Mouse (Mus musculus) bone marrow, adult 2 months (tissue): Measurements from ENCODE around the gene Ttll1.

Experiments
- CTCF ChIP-seq: fragments of 200-500 bp; IDR thresholded peaks from 2 replicates; pipeline ENCODE4 v1.5.1; 2011; ENCODE audit warnings: low read length, control low read depth; ENCODE audit not compliant: control insufficient read depth, insufficient read depth
- POLR2A ChIP-seq: fragments of 200-500 bp; IDR thresholded peaks from 2 replicates; pipeline ENCODE4 v1.6.1; 2011; ENCODE audit warnings: low read depth, mild to moderate bottlenecking, control low read depth, low read length, borderline replicate concordance; ENCODE audit not compliant: control insufficient read depth

DNA sequence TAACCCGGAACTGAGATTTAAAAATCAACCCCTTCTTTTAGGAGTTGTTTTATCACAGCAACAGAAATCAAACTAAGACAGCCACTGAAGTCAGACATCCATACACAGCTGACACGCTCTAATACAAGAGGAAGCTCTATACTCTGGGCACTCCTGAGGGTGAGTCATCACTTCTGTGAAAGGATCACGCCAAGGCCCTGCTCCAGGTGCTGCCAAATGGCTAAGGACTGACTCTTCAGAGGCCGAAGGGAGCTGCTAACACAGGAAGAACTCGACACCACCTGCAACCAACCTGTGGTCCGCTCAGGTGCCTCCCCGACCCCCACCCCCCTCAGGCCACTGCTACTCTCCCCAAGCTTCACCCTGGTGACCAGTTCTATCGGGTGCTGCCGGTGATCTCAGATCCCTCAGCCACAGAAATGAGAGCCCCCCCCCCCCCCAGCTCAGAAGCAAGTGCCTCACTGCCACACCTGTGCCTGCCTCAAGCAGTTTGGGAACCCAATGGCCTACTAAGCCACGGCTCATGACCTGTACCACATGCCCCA is 11.4 kb downstream of the Ttll1 start:
- no peak for TF ChIP-seq POLR2A
- TF ChIP-seq CTCF: no peak
